Mouse (Mus musculus) liver, postnatal 0 days (tissue): Measurements from ENCODE around the gene Foxp2. TPM values are rescaled to one million over a fixed set of nuclear protein-coding genes. Genes with fewer than 3 reads are reported as not detected.

Experiments used
- ATAC-seq: fragments of 200-750 bp; cut with Nextera tagmentation; 2 replicates; pipeline ENCODE4 v1.8.0; 2017; ENCODE audit warnings: mild to moderate bottlenecking, moderate library complexity
- DNase-seq: peaks from one replicate; pipeline ENCODE4 v3.0.0-alpha.2; 2016
- H3K27ac ChIP-seq: fragments of 300-500 bp; sonication (generic); 2 replicates; pipeline ENCODE4 v1.5.1; 2014; ENCODE audit warnings: antibody characterized with exemption, moderate library complexity, mild to moderate bottlenecking, low read depth
- H3K27me3 ChIP-seq: fragments of 300-500 bp; sonication (generic); 2 replicates; pipeline ENCODE4 v1.6.1; 2014; ENCODE audit warnings: low read length, control low read depth, mixed read lengths; ENCODE audit not compliant: insufficient read depth
- H3K36me3 ChIP-seq: fragments of 300-500 bp; sonication (generic); replicated peaks from 2 replicates; pipeline ENCODE4 v1.6.1; 2014; ENCODE audit warnings: mild to moderate bottlenecking, control low read depth, low read length, moderate library complexity, mixed read lengths; ENCODE audit not compliant: insufficient read depth
- H3K4me1 ChIP-seq: fragments of 300-500 bp; sonication (generic); 2 replicates; pipeline ENCODE4 v1.6.1; 2014; ENCODE audit warnings: antibody characterized with exemption, mild to moderate bottlenecking, control low read depth; ENCODE audit not compliant: insufficient read depth
- H3K4me2 ChIP-seq: fragments of 300-500 bp; sonication (generic); 2 replicates; pipeline ENCODE4 v1.6.1; 2014; ENCODE audit warnings: low read depth, mild to moderate bottlenecking, low read length, moderate library complexity, mixed read lengths
- H3K4me3 ChIP-seq: fragments of 300-500 bp; sonication (generic); 2 replicates; pipeline ENCODE4 v1.5.1; 2014; ENCODE audit warnings: low read depth, low read length
- H3K9ac ChIP-seq: fragments of 300-500 bp; sonication (generic); replicated peaks from 2 replicates; pipeline ENCODE4 v1.6.1; 2014; ENCODE audit warnings: mild to moderate bottlenecking, moderate library complexity
- H3K9me3 ChIP-seq: fragments of 300-500 bp; sonication (generic); 2 replicates; pipeline ENCODE4 v1.6.1; 2016; ENCODE audit warnings: mild to moderate bottlenecking, control low read depth, low read length, mixed read lengths
- CTCF ChIP-seq: sonication (generic); IDR thresholded peaks from 2 replicates; pipeline ENCODE4 v1.5.1; 2016; ENCODE audit warnings: antibody characterized with exemption, low read depth
- EP300 ChIP-seq: IDR thresholded peaks from 2 replicates; pipeline ENCODE4 v1.6.1; 2016; ENCODE audit warnings: antibody characterized with exemption, low read depth, mild to moderate bottlenecking
- WGBS: fragments of 180-500 bp; shearing (Covaris S2); extraction: QIAGEN DNeasy Blood & Tissue Kit; methylation state at CpG from one replicate; pipeline ENCODE4 v1.1.7; 2014; ENCODE audit not compliant: insufficient replicate concordance; 5-methylcytosine and 5-hydroxymethylcytosine counted together
- polyA plus RNA-seq: library from polyadenylated mRNA; unstranded; fragments of >200 nt; fragmentation: Nextera tagmentation; extraction: Ambion mirVana; gene quantifications from 2 replicates; pipeline ENCODE4 v1.2.1, GENCODE M21; 2015

Gene Foxp2
- polyA plus RNA-seq, 1 experiment from 2014 or later, result 1.6 TPM

DNA sequence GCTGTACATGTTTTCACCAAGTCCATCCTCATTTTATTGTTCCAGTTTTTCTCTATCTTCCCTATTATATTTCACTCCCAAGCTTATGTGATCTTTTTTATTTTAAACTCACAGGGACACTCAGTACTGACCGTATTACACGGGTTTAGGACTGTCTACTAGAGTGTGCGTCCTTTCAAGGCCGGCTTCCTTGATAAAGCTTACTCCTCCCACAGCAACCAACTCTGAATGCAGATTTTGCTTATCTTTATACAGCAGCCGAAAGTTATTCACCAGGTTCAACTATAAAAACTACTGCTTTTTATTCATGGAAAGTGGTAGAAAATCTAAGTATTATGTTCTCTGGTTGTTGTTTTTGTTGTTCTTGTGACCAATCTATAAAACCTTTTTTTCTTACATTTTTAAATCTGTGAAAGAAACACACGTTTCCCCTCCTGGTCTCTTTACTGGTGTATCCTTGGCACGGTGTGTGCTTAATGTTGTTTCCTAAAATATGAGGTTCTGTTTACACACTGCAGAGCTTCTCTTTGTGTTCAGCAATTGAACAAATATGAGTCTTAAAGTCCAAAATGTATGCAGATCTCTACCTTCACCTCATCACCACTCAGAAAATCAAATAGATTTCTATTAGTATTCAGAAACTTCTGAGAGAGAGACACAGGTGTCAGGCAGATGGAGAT is 128.4 kb downstream of the Foxp2 start:
- Histone ChIP-seq H3K4me2 (no peak overlapping the region), H3K9me3 (no peaks in the 10 kb centered on the region), H3K27me3 (no peaks in the 10 kb centered on the region), H3K36me3 (no peaks in the 10 kb centered on the region), H3K4me1 (no peaks in the 10 kb centered on the region), H3K9ac (no peak overlapping the region), H3K4me3 (no peak overlapping the region), H3K27ac (no peak overlapping the region)
- peak; percentile 92 for ATAC-seq
- TF ChIP-seq CTCF (no peak), EP300 (peak; percentile 77)
- WGBS, result 44% methylated on average over 7 of the region's 7 CpGs
- DNase-seq, result no peak

DNA sequence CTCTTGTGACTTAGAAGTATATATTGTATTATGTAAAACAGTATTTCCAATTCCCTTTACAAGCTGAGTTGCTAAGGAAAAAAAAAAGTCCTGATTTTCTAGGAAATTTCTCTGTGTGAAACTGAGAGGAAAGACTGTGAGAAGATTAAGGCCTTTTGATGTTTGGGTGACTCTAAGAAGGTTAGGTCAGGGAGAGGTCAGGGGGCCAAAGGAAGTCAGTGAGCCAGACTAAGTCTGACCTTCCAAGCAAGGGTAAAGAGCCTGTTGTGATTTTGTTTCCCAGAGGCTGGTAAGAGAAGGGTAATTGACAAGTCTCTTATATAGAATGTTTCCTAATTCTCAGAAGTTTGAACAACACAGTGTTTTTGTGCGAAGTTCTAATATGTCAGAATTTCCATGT is 162.1 kb downstream of the Foxp2 start:
- no peak overlapping the region for H3K9ac ChIP-seq
- no peak overlapping the region for H3K4me2 ChIP-seq
- no peaks in the 10 kb centered on the region for H3K9me3 ChIP-seq
- H3K4me1 ChIP-seq, result no peaks in the 10 kb centered on the region
- H3K36me3 ChIP-seq, result no peaks in the 10 kb centered on the region
- no peak overlapping the region for H3K27ac ChIP-seq
- ATAC-seq, result no peak
- 77% methylated on average over 1 of the region's 1 CpGs for WGBS
- no peaks in the 10 kb centered on the region for H3K27me3 ChIP-seq
- H3K4me3 ChIP-seq, result no peak overlapping the region
- TF ChIP-seq CTCF (no peak), EP300 (no peak)
- DNase-seq, result no peak

- no peak for TF ChIP-seq CTCF
- no peak for TF ChIP-seq EP300
- no peak overlapping the region for H3K27ac ChIP-seq
- no peaks in the 10 kb centered on the region for H3K4me1 ChIP-seq
- no peak for DNase-seq
- no peaks in the 10 kb centered on the region for H3K27me3 ChIP-seq
- 79% methylated on average over 1 of the region's 1 CpGs for WGBS
- no peak overlapping the region for H3K4me2 ChIP-seq
- no peaks in the 10 kb centered on the region for H3K36me3 ChIP-seq
- H3K9me3 ChIP-seq, result no peaks in the 10 kb centered on the region
- no peak overlapping the region for H3K9ac ChIP-seq
- ATAC-seq, result no peak
- H3K4me3 ChIP-seq, result no peak overlapping the region
Observed at GRCm38 (mm10) chr6:15101548-15101947, 200.4 kb downstream of the Foxp2 start.

GRCm38 (mm10) chr6:15120916-15121315 is 219.8 kb downstream of the Foxp2 start:
- Histone ChIP-seq H3K9ac (no peak overlapping the region), H3K4me1 (no peaks in the 10 kb centered on the region), H3K27me3 (no peaks in the 10 kb centered on the region), H3K36me3 (no peaks in the 10 kb centered on the region), H3K9me3 (no peaks in the 10 kb centered on the region), H3K27ac (no peak overlapping the region), H3K4me2 (no peak overlapping the region), H3K4me3 (no peak overlapping the region)
- TF ChIP-seq EP300, result no peak
- TF ChIP-seq CTCF, result no peak
- ATAC-seq, result no peak
- no peak for DNase-seq
- 67% methylated on average over 5 of the region's 5 CpGs for WGBS

GRCm38 (mm10) chr6:15121339-15121738 is 220.2 kb downstream of the Foxp2 start:
- no peaks in the 10 kb centered on the region for H3K36me3 ChIP-seq
- H3K4me2 ChIP-seq, result no peak overlapping the region
- H3K4me1 ChIP-seq, result no peaks in the 10 kb centered on the region
- no peak for ATAC-seq
- no peak overlapping the region for H3K4me3 ChIP-seq
- DNase-seq, result no peak
- no peak overlapping the region for H3K9ac ChIP-seq
- H3K9me3 ChIP-seq, result no peaks in the 10 kb centered on the region
- H3K27ac ChIP-seq, result no peak overlapping the region
- H3K27me3 ChIP-seq, result no peaks in the 10 kb centered on the region
- no peak for TF ChIP-seq CTCF
- no peak for TF ChIP-seq EP300

DNA sequence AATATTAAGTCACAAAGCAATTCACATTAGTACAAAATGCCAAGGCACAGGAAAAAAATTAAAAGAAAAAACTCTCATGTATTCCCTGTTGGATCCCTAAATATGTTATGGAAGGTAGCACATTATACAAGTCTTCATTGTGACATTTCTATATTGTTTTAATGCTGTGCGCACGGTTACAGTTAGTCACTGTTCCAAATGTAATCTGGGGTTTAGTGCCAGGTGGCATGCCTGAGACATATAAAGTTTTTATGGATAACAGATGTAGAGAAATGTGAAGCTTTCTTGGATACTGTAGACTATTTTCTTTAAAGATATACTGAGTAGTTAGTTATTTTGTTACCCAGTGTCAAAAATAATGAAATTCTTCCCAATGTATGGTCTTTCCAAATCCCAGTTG is 229.0 kb downstream of the Foxp2 start:
- no peak overlapping the region for H3K27ac ChIP-seq
- no peak overlapping the region for H3K4me2 ChIP-seq
- ATAC-seq (no peak), DNase-seq (no peak)
- TF ChIP-seq CTCF (no peak), EP300 (no peak)
- H3K4me3 ChIP-seq, result no peak overlapping the region
- no peaks in the 10 kb centered on the region for H3K27me3 ChIP-seq
- H3K9me3 ChIP-seq, result no peaks in the 10 kb centered on the region
- H3K36me3 ChIP-seq, result no peaks in the 10 kb centered on the region
- H3K4me1 ChIP-seq, result no peaks in the 10 kb centered on the region
- H3K9ac ChIP-seq, result no peak overlapping the region
- 86% methylated on average over 2 of the region's 2 CpGs for WGBS

- no peak overlapping the region for H3K4me2 ChIP-seq
- TF ChIP-seq CTCF (no peak), EP300 (no peak)
Observed at GRCm38 (mm10) chr6:15142094-15142493, 240.9 kb downstream of the Foxp2 start.

More at GRCm38 (mm10) chr6:15142094-15142493, 240.9 kb downstream of the Foxp2 start:
- ATAC-seq, result no peak
- Histone ChIP-seq H3K4me1 (no peaks in the 10 kb centered on the region), H3K36me3 (no peaks in the 10 kb centered on the region), H3K9me3 (no peaks in the 10 kb centered on the region), H3K27ac (no peak overlapping the region), H3K4me3 (no peak overlapping the region), H3K27me3 (no peaks in the 10 kb centered on the region), H3K9ac (no peak overlapping the region)
- WGBS, result 79% methylated on average over 1 of the region's 1 CpGs
- no peak for DNase-seq
